Mouse (Mus musculus): Measurements from ENCODE around the gene Ppp5c.
"Not testable (repeated sequence)": the region's sequence is repeated elsewhere in the genome, so short reads cannot be mapped to it uniquely, and the experiment has no call there.

Ppp5c gene

DNA sequence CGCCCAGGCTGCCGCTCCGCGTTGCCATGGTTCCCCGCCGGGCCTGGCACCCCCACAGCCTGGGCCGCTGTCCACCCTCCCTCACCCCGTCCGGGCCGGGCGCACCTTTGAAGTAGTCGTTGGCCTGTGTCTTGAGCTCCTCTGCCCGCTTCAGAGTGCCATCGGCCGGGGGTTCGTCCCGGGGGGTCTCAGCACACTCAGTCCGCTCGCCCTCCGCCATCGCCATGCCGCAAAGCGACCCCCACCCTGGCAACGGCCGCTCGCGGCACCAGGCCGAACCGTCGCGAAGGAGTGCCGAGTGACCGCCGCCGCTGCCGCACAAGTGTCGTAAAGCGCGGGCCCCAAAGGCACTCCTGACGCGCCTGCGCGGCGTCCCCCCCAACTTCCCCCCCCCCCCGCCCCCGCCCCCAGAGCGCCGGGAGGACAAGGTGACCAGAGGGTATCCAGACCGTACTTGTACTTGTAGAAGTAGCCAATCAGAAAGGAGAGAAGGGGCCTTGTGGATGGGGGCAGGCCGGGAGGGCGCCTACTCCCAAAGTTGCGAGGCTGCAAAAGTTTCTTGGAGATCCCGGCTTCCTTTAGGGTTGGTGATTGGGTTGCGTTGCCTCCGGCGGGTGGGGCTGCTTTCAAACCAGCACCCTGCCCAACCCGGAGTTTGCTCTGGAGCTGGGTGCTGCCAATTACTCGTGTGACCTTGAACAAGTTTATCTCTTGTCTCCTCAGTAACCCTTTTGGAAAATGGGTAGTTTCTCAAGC lies at the start of gene Ppp5c:
Ppp5c (minus strand) TSS at position 337 of the 756 bp plus-strand sequence.
- DNase-seq: peak; percentile 91

DNA sequence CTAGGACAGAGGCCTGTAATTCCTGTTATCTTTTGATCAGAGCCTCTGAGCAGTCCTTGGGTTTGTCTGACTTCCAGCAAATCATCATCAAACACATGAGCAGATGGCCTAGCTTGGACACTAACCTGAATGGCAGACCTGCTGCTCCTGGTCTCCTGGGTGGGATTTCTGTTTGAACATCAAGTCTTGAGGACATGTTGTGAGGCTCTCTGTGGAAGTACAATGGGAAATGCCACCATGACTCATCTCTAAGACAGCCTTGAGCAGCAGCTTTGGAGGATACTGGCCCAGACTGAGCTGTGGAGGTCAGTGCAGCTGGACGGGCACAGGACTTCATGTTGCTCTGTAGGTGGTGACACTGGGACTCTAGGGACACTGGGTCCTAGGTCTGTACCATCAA lies 48.8 kb upstream of the Ppp5c start:
- no peak for DNase-seq

DNA sequence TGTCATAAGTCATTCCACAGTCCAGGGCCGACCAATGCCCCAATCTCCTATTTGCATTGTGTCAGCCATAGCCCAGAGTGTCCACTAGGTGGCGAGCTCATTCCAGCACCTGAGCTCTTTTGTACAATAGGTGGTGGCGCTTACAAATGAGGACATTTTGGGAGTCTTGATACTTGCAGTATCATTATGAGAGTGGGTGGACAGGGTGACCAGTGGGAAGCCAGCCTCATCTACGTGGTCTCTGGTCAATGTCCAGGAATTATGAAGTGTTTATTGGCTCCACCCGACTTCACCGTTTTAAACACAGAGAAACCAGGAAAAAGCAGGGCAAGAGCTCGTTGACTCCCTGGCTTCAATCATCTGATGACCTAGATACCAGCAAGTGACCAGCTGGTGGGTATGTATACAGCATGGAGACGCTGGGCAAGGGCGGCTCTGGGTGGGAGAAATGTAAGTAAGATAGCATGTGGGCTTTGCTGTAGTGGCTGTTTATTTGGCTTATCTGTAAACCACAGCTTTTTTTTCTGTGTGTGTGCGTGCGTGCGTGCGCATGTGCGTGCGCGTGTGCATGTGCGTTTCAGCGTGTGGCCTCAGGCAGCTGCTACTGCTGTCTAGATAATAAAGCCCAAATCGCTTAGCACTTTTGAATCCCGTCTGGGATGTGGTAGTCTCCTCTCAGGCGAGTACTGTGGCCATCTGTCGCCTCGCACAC lies 46.3 kb upstream of the Ppp5c start, which contains the start of gene Psg16:
Psg16 (plus strand) TSS at position 137 of the 712 bp plus-strand sequence.
- DNase-seq: peak; percentile 69

DNA sequence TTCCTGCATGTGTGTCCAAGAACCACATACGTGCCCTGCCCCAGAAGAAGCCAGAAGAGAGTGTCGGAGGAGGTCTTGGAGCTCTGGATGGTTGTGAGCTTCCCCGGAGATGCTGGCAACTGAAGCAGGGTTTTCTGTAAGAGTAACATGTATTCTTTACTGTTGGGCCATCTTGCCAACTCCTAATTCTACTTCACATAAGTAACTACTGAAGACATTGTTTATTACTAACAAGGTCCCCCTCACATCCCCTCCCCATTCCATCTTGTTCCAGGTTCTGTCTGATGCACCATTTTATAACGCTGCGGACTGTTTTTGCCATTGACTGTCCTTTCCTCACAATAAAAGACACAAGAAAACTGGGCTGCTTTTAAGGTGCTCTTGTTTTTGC lies 45.8 kb upstream of the Ppp5c start:
- no peak for DNase-seq

DNA sequence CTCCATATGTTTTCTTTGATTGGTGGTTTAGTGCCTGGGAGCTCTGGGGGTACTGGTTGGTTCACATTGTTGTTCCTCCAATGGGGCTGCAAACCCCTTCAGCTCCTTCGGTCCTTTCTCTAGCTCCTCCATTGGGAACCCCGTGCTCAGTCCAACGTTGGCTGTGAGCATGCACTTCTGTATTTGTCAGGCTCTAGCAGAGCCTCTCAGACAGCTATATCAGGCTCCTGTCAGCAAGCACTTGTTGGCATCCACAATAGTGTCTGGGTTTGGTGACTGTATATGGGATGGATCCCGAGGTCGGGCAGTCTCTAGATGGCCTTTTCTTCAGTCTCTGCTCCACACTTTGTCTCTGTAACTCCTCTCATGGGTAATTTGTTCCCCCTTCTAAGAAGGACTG lies 39.9 kb upstream of the Ppp5c start:
- DNase-seq: not testable (repeated sequence)

DNA sequence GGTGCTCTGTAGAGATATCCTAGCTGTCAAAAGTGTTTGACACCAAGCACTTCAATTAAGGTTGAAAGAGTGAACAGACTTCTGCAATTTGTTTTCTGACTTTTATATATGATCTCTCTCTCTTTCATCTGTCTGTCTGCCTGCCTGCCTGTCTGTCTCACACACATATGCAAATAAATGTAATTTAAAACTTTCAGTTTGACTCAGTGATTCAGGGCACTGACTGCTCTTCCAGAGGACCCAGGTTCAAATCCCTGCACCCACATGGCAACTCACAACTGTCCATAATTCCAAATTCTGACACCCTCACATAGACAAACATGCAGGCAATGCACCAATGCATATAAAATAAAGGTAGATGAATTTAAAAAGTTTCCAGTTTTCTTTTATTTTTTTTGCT lies 39.3 kb upstream of the Ppp5c start:
- DNase-seq: no peak

DNA sequence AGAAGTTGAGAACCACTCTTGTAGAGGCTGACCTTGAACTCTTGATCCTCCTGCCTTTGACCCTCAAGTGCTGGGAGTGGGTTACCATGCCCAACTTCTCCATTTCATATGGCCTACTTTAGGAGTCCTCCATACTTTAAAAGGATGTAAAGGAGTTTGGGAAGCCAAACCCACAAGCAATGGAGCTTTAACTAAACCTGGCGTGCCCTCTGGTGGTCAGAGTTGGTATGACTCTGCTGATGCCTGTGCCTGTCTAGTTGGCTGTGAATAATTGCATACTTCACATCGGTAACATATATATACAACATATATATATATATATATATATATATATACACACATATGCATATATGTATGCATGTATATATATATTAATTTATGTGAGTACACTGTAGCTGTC lies 38.7 kb upstream of the Ppp5c start:
- peak; percentile 89 for DNase-seq

DNA sequence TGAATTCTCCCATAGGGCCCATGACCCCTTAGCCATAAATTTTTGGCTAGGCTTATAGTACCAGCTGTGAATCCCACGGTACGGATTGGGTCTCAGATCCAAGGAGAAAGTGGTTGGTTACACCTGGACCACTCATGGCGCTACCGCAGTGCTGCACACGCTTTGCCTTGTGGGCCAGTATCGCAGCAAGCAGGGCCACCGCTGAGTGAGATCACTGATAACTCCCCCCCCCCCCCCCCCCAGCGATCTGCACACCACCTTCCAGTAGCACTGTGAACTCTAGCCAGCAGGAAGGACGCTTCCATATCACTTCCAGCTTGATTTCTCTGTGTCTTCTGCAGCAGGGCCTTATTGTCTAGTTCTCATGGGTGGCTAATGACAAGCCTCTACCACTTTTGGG lies 37.9 kb upstream of the Ppp5c start:
- DNase-seq: no peak

DNA sequence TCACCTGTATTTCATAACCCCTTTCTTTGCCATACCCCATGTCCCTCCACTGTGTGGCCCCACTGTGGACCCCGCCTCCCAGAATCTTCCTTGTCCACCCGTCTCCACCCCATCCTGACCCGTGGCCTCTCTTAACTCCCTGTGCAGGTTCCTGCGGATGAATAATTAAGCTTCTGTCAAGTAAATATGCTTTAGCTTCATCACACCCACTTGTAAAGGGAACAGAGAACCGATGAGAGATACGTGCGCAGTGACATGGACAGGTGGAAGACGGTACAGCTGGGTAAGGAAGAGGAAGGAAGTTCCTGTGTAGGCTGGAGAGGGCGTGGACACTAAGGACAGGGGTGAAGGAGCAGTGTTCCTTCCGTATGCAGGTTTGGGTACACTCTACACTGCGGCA lies 35.1 kb upstream of the Ppp5c start:
- DNase-seq: peak; percentile 50

DNA sequence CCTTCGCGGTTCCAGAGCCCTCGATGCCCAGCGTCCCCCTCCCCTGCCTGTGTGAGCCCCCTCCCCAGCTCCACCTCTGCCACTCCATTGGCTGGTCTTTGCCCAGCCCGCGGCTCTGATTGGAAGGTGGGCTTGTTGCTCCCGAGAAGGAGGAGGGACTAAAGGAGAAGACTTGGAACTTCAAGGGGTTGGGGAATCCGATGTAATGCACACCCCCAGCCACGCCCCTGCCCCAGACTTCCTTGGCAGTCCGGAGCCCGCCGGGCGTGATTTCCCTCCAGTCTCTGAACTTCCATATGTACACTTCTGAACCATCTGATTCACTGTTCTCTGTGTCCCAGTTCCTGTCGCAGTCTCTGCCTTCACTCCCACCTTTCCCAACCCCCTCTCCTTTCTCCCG lies 34.7 kb upstream of the Ppp5c start, which contains the start of gene Hif3a:
Hif3a (minus strand) TSS at position 39 of the 400 bp plus-strand sequence.
- DNase-seq: no peak

DNA sequence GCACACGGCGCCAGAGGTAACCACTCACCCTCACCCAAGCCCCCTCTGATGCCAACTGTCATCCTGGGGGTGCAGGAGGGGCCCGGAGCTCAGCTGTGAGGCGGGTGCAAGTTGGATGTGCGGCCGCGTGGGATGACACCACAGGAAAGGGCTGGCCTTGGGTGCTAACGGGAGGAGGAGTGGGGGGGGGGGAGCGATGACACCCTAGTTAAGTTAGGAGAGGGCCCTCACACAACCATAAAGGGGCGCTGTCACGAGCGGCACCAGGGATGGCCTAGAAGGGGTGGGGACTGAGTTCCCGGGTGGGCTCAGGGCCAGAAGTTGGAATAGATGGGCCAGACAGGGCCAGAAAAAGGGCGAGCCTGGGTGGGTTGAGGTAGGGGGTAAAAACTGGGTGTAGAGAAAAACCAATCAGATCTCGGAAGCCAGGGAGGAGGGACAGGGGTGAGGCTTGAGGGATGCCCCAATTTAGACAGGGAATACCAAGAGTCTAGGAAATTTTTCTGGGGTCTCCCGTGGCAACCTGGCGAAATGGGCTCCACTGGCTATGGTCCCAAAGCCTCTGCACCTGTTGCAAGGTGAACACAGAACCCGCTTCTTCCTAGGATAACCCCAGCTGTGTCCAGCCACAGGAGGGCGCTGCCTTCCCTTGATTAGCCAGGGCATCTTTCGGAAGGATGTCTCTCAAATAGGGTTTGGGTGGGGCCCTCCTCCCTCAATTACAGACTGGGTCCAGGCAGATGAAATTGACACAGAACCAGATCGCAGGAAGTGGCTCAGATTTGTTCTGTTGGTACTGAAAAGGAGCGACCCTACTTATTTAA lies 33.3 kb upstream of the Ppp5c start:
- peak; percentile 24 for DNase-seq

DNA sequence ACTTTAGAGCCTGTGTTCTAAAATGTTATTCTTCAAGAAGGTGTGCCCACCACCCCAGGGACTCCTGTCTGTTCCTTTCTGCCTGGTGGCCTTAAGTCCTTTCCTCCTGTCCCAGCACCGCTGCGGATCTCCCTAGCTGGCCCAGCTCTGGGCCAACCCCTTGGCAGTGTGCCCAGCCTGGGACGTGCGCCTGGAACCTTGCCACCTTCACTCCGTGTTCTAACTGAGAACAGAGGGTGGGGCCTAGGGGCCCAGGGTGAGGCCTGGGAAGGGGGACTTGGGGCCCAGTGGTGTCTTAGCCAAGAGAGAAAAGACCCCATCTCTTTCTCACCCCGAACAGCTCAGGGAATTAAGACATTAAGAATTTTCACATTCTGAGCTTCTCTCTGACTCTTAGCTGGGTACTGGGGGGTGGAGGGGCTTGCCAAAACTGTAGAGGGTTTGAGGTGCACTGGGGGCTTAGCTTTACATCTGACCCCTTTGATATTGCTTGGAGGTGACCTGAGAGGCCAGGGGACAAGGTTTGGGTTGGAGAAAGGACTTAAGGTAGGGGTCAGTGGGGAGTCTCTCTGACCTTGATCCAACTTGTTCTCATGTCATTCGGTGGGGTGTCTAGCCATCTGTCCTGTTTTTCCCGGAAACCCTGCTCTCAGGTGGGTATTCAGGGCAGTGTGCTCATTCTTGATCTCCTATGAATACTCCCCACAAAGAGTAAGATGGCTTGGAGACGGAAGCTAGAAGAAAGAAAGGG lies 32.5 kb upstream of the Ppp5c start:
- DNase-seq: peak; percentile 98

DNA sequence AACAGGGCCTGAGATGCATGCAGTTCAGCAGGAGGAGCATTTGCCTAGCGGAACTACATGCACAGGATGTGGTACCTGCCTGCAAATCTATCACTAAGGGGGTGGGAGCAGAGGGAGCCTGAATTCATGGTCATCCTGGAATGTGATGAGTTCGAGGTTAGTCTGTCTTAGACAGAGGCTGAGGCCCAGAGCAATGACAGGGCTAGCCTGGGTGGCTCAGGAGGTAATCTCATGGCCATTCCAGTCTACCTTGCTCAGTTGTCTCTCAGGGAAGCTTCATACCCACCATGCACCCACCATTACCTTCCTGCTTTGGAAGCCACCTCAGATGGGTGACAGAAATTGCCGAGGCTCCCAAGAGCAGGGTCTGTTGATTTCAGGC lies 31.7 kb upstream of the Ppp5c start:
- DNase-seq: peak; percentile 39

DNA sequence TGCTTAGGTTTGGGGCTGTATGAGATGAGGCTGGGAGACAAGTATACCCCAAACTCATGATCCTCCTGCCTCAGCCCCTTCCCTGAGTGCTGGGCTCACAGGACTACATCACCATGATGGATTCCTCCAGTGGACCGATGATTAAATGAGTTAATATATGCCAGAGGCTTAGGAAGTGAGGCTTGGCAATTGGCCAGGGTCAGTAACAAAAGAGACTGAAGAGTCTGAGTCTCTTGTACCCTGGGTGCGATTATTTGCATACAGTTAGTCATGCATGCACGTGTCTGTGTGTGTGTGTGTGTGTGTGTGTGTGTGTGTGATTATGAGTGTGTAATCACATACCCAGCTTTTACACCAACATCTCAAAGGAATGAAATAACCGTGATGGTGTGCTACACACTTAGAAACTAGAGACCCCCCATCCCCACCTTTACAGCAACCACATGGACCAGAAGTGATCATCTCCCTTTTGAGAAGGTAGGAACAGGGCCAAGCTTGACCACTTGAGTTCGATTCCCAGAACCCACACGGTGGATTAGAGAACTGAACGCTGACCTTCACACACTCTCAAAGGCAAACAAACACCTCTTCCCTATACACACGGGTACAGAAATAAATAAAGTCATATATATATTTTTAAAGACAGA lies 31.2 kb upstream of the Ppp5c start:
- DNase-seq: peak; percentile 71

DNA sequence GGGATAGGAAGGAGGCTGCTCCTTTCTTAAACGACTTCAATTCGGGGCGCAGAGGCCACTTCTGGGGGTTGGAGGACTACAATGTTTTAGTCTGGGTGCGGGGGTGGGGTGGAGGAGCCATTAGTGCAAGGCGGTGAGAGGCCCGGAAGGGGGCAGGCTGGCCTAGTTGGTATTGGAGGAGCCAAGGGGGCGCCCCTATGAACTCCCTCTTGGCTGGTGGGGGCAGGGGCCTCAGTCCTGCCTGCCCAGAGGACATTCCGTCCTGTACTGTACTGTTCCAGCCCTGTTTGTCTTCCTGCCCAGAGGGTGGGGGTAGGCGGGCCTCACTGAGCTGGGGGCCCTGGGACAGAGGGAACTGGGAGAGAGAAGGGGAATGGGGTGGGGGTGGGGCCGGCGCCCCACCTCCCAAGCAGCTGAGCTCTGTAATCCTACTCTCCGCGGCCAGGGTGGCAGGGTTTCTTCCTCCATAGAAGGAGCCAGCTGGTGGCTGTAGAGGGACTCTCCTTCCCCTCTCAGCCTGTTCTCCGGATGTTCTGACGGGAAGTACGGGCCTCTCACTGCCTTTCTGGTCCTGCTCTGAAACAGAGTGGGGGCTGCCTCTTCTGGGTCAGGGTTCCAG lies 30.5 kb upstream of the Ppp5c start:
- peak; percentile 88 for DNase-seq

DNA sequence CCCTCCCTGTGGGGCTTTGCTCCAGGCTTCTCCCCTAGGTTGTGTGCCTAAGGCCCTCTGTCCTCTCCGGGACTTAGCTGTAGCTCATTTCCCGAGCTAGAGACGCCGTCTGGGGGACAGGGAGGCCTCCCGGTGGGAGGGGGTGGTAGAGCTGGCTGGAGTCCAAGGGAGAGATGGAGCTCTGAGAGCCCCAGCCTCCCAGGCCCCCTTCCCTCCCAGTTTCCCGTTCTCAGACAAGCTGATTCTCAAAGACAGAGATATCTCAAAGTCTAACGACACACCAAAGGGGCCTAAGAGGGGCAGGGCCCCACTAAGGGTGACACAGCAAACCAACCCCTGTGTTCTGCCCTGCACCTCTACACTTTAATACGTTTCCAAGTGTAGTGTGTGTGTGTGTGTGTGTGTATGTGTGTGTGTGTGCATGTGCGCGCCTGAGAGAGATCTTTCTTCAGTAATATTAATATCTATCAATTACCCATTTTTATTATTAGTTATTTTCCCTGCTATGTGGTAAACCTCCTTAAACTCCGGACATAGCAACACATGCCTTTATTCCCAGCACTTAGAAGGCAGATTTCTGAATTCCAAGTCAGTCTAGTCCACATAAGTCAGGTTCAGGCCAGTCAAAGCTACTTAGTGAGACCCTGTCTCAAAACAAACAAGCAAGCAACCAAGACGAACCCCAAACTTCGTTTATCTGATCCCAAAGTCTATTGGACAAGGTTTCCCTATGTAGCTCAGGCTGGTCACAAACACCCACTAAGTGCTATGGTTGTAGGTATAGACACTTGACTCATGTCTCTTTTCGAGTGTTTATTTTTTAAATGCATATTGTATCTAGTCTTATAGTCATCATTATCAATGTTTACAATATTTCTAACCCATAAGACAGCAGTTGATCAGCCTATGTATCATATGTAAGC lies 29.1 kb upstream of the Ppp5c start:
- peak; percentile 62 for DNase-seq

DNA sequence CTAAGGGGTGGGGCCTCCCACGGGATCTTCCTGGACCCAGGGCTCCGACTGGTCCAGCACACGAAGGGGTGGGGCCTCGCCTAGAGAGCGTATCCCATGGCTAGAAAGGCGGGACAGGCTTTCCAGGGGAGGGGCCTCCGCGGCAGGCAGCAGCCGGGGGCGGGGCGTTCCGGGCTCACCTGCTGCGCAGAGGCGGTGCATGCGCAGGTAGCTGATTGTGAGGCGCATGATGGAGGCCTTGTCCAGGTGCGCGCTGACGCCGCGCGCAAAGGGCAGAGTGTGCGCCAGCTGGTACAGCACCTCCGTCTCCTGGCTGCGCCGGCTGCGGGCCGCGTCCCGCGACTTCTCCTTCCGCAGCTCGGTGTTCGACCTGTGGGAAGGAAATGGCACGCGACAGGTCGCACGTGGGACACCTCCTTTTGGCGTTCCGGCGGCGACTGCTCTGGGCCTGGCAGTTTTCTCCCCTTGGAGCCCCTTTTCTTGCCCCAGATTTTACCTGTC lies 28.4 kb upstream of the Ppp5c start:
- peak; percentile 97 for DNase-seq

DNA sequence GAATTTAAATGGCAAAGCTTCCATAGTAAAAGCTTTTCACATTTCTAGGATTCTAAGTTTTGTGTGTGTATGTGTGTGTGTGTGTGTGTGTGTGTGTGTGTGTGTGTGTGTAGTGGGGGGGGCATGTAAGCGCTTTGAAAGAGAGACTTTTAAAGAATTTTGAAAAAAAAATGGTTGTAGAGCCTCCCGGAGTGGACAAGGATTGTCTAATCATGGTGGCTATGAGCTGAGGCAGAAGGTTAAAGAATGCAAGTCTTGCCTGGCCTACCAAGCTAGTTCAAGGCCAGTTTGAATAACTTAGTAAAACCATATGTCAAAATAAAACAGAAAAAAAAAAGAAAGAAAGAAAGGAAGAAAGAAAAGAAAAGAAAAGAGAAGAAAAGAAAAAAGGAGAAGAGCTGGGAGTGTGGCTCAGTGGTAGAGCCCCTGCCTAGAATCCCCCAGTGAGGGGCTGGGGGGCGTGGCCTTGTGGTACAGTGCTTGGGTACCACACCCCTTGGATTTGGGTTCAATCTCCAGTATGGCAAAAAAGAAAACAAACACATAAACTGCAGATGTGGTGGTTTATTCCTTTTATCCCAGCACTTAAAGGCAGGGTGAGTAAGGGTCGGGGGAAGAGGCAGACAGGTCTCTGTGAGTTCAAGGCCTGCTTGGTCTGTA lies 27.7 kb upstream of the Ppp5c start:
- no peak for DNase-seq

DNA sequence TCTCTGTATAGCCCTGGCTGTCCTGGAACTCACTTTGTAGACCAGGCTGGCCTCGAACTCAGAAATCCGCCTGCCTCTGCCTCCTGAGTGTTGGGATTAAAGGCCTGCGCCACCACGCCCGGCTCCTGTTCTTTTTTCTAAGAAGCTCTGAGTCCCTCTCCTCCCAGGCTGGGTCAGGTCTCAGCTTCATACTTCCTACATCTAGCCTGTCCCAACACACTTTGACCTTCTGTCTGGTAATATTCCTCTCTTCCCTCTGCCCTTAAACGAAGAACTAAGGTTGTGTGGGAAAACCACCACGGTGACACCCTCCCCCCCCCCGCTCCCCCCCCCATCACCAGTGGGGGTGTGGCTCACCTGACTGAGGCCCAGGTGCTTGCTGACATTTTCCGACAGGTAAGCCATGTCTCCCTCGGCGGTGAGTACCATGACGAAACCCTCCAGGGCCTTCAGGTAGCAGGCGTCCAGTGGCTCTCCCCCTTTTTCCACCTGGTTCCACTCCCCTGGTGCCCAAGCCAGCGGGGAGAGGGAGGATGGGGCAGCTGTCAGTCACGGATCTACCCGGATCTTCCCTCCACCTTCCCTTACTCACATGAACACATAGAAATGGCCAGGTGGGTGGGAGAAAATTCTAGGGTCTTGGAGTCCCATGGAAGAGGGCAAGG lies 26.7 kb upstream of the Ppp5c start:
- no peak for DNase-seq
